Mouse (Mus musculus): Measurements from ENCODE around the gene 4930402H24Rik. TPM values are rescaled to one million over a fixed set of nuclear protein-coding genes. Genes with fewer than 3 reads are reported as not detected.

Gene 4930402H24Rik
- polyA plus RNA-seq, 1 experiment from 2014 or later = 47.8 TPM

DNA sequence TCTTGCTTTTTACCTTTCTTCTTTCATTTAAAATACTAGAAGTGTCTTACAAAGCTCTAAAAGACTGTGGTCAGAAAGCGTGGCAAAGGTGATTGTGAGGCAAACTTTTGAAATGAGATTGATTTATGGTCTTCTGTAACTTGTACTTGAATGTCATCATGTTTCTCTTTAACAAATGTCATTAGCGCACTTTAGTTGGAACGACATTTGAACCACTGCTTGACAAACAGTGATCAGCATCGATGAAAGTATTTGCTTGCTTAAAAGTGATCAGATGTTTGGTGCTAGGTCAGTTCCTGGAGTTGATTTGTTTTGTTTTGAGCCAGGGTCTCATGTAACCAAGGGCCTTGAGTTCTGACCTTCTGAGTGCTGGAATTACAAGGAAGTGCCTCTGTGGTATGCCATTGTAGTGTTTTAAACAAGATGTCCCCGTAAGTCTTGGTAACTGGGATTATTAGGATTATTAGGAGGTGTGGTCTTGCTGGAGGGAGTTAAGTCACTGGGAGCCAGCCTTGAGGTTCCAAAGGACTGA lies 12.9 kb upstream of the 4930402H24Rik start:
- Histone ChIP-seq H3K27ac (ENCODE audit: low read depth, low read length) (no peak overlapping the region), H3K9ac (ENCODE audit: low read depth, low read length) (no peak overlapping the region), H3K4me1 (ENCODE audit: control insufficient read depth, insufficient read depth, low read length) (peaks cover 9% of the 10 kb centered on the region; the same call in 1 of the 2 replicates), H3K27me3 (ENCODE audit: control insufficient read depth, insufficient read depth, low read length) (no peaks in the 10 kb centered on the region), H3K9me3 (replicated peaks; ENCODE audit: control insufficient read depth, low read length) (no peaks in the 10 kb centered on the region), H3K36me3 (ENCODE audit: control insufficient read depth, insufficient read depth, low read length) (no peaks in the 10 kb centered on the region), H3K4me2 (no peak overlapping the region), H3K4me3 (ENCODE audit: low read depth, low read length) (no peak overlapping the region)
- 75% methylated on average over 5 of the region's 5 CpGs for WGBS (ENCODE audit: insufficient replicate concordance)
- no peak for ATAC-seq (replicated peaks; ENCODE audit: insufficient number of reproducible peaks, low FRiP score, low TSS enrichment)

DNA sequence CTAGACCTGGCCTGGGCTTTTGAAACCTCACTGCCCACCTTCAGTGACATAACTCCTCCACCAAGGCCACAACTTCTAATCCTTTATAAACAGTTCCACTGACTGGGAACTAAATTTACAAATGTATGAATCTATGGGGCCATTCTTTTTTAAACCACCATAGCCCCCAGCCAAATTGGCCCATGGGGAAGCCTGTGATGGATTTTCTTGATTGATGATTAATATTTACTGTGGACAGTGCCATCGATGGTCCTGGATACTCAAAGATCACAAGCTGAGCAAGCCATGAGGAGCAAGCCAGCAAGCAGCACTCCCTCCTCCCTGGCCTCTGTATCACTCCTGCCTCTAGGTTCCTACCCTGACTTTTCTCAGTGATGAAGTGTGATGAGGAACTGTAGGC lies 11.5 kb upstream of the 4930402H24Rik start:
- no peak for ATAC-seq (replicated peaks; ENCODE audit: insufficient number of reproducible peaks, low FRiP score, low TSS enrichment)

DNA sequence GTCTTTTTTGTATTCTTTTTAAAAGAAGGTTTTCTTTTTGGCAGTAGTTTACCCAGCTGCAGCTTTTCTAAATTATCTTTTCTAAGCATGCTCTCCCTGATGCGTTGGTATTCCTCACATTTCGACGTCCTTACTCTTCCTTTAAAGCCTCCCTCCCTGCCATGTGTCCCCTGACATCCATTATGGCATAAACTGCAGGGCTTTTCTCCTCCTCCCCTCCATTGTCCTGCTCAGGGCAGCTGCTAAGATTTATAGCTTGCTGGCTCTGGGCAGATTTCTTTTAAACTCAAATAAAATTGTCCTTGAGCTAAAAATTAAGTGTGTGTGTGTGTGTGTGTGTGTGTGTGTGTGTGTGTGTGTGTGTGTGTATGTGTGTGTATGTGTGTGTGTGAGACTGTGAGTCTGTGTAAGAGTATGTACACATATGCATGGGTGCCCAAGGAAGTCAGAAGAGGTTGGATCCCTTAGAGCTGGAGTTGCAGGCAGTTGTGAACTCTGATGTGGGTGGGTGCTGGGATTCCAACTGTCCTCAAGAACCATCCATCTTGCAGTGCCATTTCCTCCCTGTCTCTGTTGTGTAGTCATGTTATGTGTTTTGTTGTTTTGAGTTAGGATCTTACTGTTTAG lies 10.4 kb upstream of the 4930402H24Rik start:
- H3K27me3 ChIP-seq (ENCODE audit: control insufficient read depth, insufficient read depth, low read length) = no peaks in the 10 kb centered on the region
- H3K36me3 ChIP-seq (ENCODE audit: control insufficient read depth, insufficient read depth, low read length) = no peaks in the 10 kb centered on the region

More for the DNA sequence above, 11.5 kb upstream of the 4930402H24Rik start:
- H3K4me3 ChIP-seq (ENCODE audit: low read depth, low read length) = no peak overlapping the region
- H3K36me3 ChIP-seq (ENCODE audit: control insufficient read depth, insufficient read depth, low read length) = no peaks in the 10 kb centered on the region
- H3K9ac ChIP-seq (ENCODE audit: low read depth, low read length) = no peak overlapping the region
- 86% methylated on average over 1 of the region's 1 CpGs for whole genome bisulfite sequencing (ENCODE audit: insufficient replicate concordance)
- no peak overlapping the region for H3K27ac ChIP-seq (ENCODE audit: low read depth, low read length)
- peaks cover 9% of the 10 kb centered on the region; the same call in 1 of the 2 replicates for H3K4me1 ChIP-seq (ENCODE audit: control insufficient read depth, insufficient read depth, low read length)
- no peaks in the 10 kb centered on the region for H3K9me3 ChIP-seq (replicated peaks; ENCODE audit: control insufficient read depth, low read length)
- no peaks in the 10 kb centered on the region for H3K27me3 ChIP-seq (ENCODE audit: control insufficient read depth, insufficient read depth, low read length)
- no peak overlapping the region for H3K4me2 ChIP-seq

DNA sequence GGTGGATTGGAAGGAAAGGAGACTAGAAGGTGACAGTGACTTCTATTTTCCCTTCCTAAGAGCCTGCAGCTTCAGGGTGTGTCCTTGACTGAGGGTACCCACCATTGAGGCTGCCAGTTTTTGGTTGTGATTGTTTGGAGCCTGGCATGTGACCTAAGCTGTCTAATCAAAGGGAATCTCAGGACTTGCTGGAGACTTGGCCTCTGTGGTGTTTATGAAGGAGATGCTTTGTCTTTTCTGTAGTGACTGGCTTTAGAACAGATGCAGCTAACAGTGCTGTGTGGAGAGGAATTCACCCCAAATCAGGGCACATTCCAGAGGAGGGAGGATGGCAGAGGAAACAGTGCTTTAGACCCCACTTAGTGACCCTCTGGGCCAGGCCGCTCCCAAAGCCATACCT lies 8.7 kb upstream of the 4930402H24Rik start:
- Histone ChIP-seq H3K27ac (ENCODE audit: low read depth, low read length) (no peak overlapping the region), H3K9me3 (replicated peaks; ENCODE audit: control insufficient read depth, low read length) (no peaks in the 10 kb centered on the region), H3K4me2 (no peak overlapping the region), H3K27me3 (ENCODE audit: control insufficient read depth, insufficient read depth, low read length) (no peaks in the 10 kb centered on the region), H3K9ac (ENCODE audit: low read depth, low read length) (no peak overlapping the region), H3K36me3 (ENCODE audit: control insufficient read depth, insufficient read depth, low read length) (no peaks in the 10 kb centered on the region), H3K4me1 (ENCODE audit: control insufficient read depth, insufficient read depth, low read length) (peaks cover 9% of the 10 kb centered on the region; the same call in 1 of the 2 replicates), H3K4me3 (ENCODE audit: low read depth, low read length) (no peak overlapping the region)
- WGBS (ENCODE audit: insufficient replicate concordance) = 64% methylated on average over 1 of the region's 1 CpGs
- no peak for ATAC-seq (replicated peaks; ENCODE audit: insufficient number of reproducible peaks, low FRiP score, low TSS enrichment)

More for the DNA sequence above, 10.4 kb upstream of the 4930402H24Rik start:
- Histone ChIP-seq H3K9me3 (replicated peaks; ENCODE audit: control insufficient read depth, low read length) (no peaks in the 10 kb centered on the region), H3K4me1 (ENCODE audit: control insufficient read depth, insufficient read depth, low read length) (peaks cover 9% of the 10 kb centered on the region; the same call in 1 of the 2 replicates), H3K9ac (ENCODE audit: low read depth, low read length) (no peak overlapping the region), H3K4me2 (no peak overlapping the region), H3K27ac (ENCODE audit: low read depth, low read length) (no peak overlapping the region), H3K4me3 (ENCODE audit: low read depth, low read length) (no peak overlapping the region)
- 77% methylated on average over 3 of the region's 3 CpGs for WGBS (ENCODE audit: insufficient replicate concordance)
- no peak for ATAC-seq (replicated peaks; ENCODE audit: insufficient number of reproducible peaks, low FRiP score, low TSS enrichment)

DNA sequence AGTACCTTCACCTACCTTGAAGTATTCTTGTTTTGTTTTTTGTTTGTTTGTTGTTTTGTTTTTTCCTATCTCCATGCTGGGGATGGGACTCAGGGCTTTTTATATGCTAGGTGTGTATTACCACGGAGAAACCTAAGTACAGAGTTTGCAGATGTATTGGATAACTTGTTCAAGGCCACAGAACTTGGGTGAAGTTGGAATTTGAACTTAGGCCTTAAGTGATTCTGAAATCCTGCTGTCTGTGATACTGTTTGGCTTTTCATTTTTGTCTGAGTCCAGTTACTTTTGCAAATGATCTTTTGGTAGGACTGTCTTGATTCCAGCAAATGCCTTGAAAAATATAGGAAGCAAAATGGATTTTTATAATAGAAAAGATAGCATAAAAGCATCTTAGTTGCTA lies 5.5 kb upstream of the 4930402H24Rik start:
- no peak overlapping the region for H3K4me2 ChIP-seq
- 67% methylated on average over 1 of the region's 1 CpGs for WGBS (ENCODE audit: insufficient replicate concordance)
- no peak for ATAC-seq (replicated peaks; ENCODE audit: insufficient number of reproducible peaks, low FRiP score, low TSS enrichment)
- H3K27me3 ChIP-seq (ENCODE audit: control insufficient read depth, insufficient read depth, low read length) = no peaks in the 10 kb centered on the region
- no peaks in the 10 kb centered on the region for H3K9me3 ChIP-seq (replicated peaks; ENCODE audit: control insufficient read depth, low read length)
- H3K36me3 ChIP-seq (ENCODE audit: control insufficient read depth, insufficient read depth, low read length) = no peaks in the 10 kb centered on the region
- peaks cover 12% of the 10 kb centered on the region for H3K4me1 ChIP-seq (ENCODE audit: control insufficient read depth, insufficient read depth, low read length)
- H3K9ac ChIP-seq (ENCODE audit: low read depth, low read length) = no peak overlapping the region
- no peak overlapping the region for H3K4me3 ChIP-seq (ENCODE audit: low read depth, low read length)
- H3K27ac ChIP-seq (ENCODE audit: low read depth, low read length) = no peak overlapping the region

DNA sequence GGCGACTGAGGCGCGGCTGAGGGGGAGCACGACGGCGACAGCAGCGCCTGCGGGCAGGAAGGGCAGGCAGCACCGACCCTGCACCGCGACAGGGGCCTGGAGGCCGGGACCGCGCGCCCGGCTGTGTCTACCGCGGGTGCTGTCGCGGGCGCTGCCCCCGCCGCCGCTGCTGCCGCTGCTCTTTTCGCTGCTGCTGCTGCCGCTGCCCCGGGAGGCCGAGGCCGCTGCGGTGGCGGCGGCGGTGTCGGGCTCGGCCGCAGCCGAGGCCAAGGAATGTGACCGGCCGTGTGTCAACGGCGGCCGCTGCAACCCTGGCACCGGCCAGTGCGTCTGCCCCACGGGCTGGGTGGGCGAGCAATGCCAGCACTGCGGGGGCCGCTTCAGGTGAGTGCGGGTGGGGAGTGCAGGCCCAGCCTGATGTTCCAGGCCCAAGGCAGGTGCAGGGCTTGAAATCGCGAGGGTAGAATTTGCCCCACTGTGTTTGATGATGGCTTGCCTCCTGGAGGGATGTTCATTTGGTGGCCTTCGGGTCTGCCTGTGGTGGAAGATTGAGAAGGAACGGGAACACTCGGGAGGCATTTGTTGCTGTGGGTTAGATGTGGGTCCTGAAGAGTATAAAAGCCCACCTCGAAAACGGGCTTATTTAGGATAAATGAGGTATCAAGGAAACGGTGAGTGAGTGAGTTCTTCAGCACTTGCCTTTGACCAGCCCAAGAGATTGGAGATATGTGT lies 544 bp upstream of the 4930402H24Rik start:
- Histone ChIP-seq H3K9ac (ENCODE audit: low read depth, low read length) (peak overlapping the region; percentile 93), H3K36me3 (ENCODE audit: control insufficient read depth, insufficient read depth, low read length) (no peaks in the 10 kb centered on the region), H3K9me3 (replicated peaks; ENCODE audit: control insufficient read depth, low read length) (no peaks in the 10 kb centered on the region), H3K27ac (ENCODE audit: low read depth, low read length) (peak overlapping the region; percentile 75), H3K4me2 (peak overlapping the region; percentile 92), H3K4me1 (ENCODE audit: control insufficient read depth, insufficient read depth, low read length) (peaks cover 8% of the 10 kb centered on the region), H3K27me3 (ENCODE audit: control insufficient read depth, insufficient read depth, low read length) (no peaks in the 10 kb centered on the region), H3K4me3 (ENCODE audit: low read depth, low read length) (peak overlapping the region; percentile 99)
- under 1% methylated on average over 58 of the region's 58 CpGs for WGBS (ENCODE audit: insufficient replicate concordance)
- ATAC-seq (replicated peaks; ENCODE audit: insufficient number of reproducible peaks, low FRiP score, low TSS enrichment) = peak; percentile 35; the same call in 1 of the 2 replicates

DNA sequence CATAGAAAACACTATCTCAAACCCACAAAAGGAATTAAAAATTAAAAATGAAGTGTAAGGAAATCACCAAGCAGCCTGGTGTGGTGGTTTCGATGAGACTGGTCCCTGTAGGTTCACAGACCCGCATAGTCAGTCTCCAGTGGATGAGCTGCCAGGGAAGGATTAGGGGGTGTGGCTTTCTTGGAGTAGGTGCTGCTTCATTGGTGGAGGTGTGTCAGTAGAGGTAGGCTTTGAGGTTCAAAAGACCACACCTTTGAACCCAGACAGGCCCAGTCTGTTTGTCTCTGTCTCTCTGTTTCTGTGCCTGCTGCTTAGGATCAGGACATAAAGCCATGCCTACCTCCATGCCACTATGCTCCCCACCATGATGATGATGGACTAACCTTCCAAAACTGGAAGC lies 7.4 kb downstream of the 4930402H24Rik start:
- whole genome bisulfite sequencing (ENCODE audit: insufficient replicate concordance) = 70% methylated on average over 2 of the region's 2 CpGs
- H3K27ac ChIP-seq (ENCODE audit: low read depth, low read length) = no peak overlapping the region
- no peak overlapping the region for H3K4me3 ChIP-seq (ENCODE audit: low read depth, low read length)
- no peak overlapping the region for H3K4me2 ChIP-seq
- H3K4me1 ChIP-seq (ENCODE audit: control insufficient read depth, insufficient read depth, low read length) = no peaks in the 10 kb centered on the region
- no peaks in the 10 kb centered on the region for H3K27me3 ChIP-seq (ENCODE audit: control insufficient read depth, insufficient read depth, low read length)
- no peaks in the 10 kb centered on the region for H3K36me3 ChIP-seq (ENCODE audit: control insufficient read depth, insufficient read depth, low read length)
- H3K9me3 ChIP-seq (replicated peaks; ENCODE audit: control insufficient read depth, low read length) = no peaks in the 10 kb centered on the region
- ATAC-seq (replicated peaks; ENCODE audit: insufficient number of reproducible peaks, low FRiP score, low TSS enrichment) = no peak
- H3K9ac ChIP-seq (ENCODE audit: low read depth, low read length) = no peak overlapping the region

DNA sequence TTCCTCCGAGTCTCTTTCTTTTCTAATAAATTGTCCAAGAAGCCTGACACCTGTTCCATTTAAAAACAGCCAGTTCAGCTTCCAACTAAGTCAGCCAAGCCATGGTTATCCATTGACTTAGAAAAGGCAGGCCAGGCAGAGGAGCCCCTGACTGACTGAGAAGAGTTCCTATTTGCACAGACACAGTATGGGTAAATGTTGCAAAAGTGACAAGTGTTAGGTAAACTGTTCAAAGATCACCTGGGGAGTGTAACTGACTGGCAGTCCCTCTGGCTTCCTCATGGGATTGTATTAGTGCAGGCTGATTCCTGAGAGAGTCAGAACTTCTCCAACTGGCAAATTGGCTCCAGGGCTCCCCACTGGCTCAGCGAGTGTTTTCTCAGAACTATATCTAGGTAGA lies 8.3 kb downstream of the 4930402H24Rik start:
- no peak for ATAC-seq (replicated peaks; ENCODE audit: insufficient number of reproducible peaks, low FRiP score, low TSS enrichment)
- H3K27ac ChIP-seq (ENCODE audit: low read depth, low read length) = no peak overlapping the region
- H3K4me3 ChIP-seq (ENCODE audit: low read depth, low read length) = no peak overlapping the region
- H3K4me2 ChIP-seq = no peak overlapping the region
- H3K4me1 ChIP-seq (ENCODE audit: control insufficient read depth, insufficient read depth, low read length) = no peaks in the 10 kb centered on the region
- no peak overlapping the region for H3K9ac ChIP-seq (ENCODE audit: low read depth, low read length)
- H3K27me3 ChIP-seq (ENCODE audit: control insufficient read depth, insufficient read depth, low read length) = no peaks in the 10 kb centered on the region
- no peaks in the 10 kb centered on the region for H3K36me3 ChIP-seq (ENCODE audit: control insufficient read depth, insufficient read depth, low read length)
- WGBS (ENCODE audit: insufficient replicate concordance) = 72% methylated on average over 2 of the region's 2 CpGs
- no peaks in the 10 kb centered on the region for H3K9me3 ChIP-seq (replicated peaks; ENCODE audit: control insufficient read depth, low read length)
